Mouse (Mus musculus) small intestine, adult 2 months (tissue): ENCODE data around the gene Gtdc1.

Experiments
- CTCF ChIP-seq: fragments of 200-500 bp; IDR thresholded peaks from 2 replicates; pipeline ENCODE4 v1.5.1; 2012; ENCODE audit warnings: low read depth, mild to moderate bottlenecking, control low read depth, inconsistent platforms, low read length, moderate library complexity, mixed read lengths; ENCODE audit not compliant: insufficient replicate concordance, insufficient read length; ENCODE audit errors: extremely low read depth
- POLR2A ChIP-seq: fragments of 200-500 bp; IDR thresholded peaks from 2 replicates; pipeline ENCODE4 v1.6.1; 2012; ENCODE audit warnings: low read depth, mild to moderate bottlenecking, control low read depth, inconsistent platforms, low read length, moderate library complexity

- TF ChIP-seq CTCF (no peak), POLR2A (no peak)
Observed at GRCm38 (mm10) chr2:44969640-44970039, 42.2 kb upstream of the Gtdc1 start.
